Mouse (Mus musculus): ENCODE measurements at regions not wholly inside any gene's neighbourhood (a gene's known extent, or its start where the extent isn't known, plus 50 kb on each side); places are given as distances from the start of the nearest gene placed in this dataset.

DNA sequence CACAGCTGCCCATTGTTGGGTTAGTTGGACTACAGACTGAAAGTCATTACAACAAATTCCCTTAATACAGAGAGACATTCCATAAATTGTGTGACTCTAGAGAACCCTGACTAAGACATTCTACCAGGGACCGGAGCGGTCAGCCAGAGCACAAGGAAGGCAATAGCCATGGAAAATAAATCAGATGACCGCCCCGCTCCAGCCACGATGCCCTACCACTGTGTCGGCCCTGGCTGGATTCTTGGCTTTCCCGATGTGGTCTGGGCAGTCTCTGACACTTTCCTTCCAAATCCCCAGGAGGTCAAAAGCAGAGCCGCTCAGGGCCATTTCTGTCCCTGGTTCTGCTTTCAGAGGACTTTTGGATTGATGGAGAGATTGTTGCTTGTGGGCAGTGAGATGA, 57.8 kb downstream of the Lsm3 start:
- Histone ChIP-seq H3K27me3 (ENCODE audit: control insufficient read depth, insufficient read depth, low read length) (no peaks in the 10 kb centered on the region), H3K4me2 (replicated peaks; ENCODE audit: low read depth, low read length) (no peak overlapping the region), H3K9me3 (ENCODE audit: control insufficient read depth, low read length) (no peaks in the 10 kb centered on the region), H3K36me3 (ENCODE audit: control insufficient read depth, insufficient read depth, low read length) (no peaks in the 10 kb centered on the region), H3K27ac (ENCODE audit: low read depth, low read length) (no peak overlapping the region), H3K4me1 (replicated peaks; ENCODE audit: control insufficient read depth, insufficient read depth, low read length) (no peaks in the 10 kb centered on the region), H3K9ac (ENCODE audit: low read depth, low read length) (no peak overlapping the region), H3K4me3 (ENCODE audit: low read depth, low read length) (no peak overlapping the region)
- 86% methylated on average over 8 of the region's 8 CpGs for WGBS
- ATAC-seq (ENCODE audit: low FRiP score) (no peak), DNase-seq (ENCODE audit: low spot score) (no peak)

DNA sequence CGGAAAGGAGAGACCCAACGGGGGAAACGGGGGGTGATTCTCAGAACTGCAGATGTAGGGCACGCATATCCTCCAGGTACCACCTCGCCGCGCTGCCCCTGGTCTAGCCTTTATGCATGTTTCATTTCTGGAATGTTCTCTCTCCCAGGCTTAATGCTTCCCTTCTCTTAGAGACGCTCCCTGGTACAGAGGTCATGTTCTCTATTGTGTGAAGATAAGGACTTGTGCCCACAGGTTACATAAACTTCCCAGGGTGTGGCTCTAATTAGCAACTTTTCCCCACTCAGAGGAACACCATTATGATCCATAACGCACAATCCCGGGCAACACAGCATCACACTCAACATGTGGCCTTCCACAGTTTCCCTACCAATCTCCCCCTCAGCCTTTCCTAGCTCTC, 58.7 kb downstream of the Lsm3 start:
- WGBS = 94% methylated on average over 10 of the region's 10 CpGs
- Histone ChIP-seq H3K4me2 (replicated peaks; ENCODE audit: low read depth, low read length) (no peak overlapping the region), H3K4me3 (ENCODE audit: low read depth, low read length) (no peak overlapping the region), H3K9me3 (ENCODE audit: control insufficient read depth, low read length) (no peaks in the 10 kb centered on the region), H3K27me3 (ENCODE audit: control insufficient read depth, insufficient read depth, low read length) (no peaks in the 10 kb centered on the region), H3K27ac (ENCODE audit: low read depth, low read length) (no peak overlapping the region), H3K9ac (ENCODE audit: low read depth, low read length) (no peak overlapping the region), H3K36me3 (ENCODE audit: control insufficient read depth, insufficient read depth, low read length) (no peaks in the 10 kb centered on the region), H3K4me1 (replicated peaks; ENCODE audit: control insufficient read depth, insufficient read depth, low read length) (no peaks in the 10 kb centered on the region)
- DNase-seq (ENCODE audit: low spot score) = no peak
- no peak for ATAC-seq (ENCODE audit: low FRiP score)

DNA sequence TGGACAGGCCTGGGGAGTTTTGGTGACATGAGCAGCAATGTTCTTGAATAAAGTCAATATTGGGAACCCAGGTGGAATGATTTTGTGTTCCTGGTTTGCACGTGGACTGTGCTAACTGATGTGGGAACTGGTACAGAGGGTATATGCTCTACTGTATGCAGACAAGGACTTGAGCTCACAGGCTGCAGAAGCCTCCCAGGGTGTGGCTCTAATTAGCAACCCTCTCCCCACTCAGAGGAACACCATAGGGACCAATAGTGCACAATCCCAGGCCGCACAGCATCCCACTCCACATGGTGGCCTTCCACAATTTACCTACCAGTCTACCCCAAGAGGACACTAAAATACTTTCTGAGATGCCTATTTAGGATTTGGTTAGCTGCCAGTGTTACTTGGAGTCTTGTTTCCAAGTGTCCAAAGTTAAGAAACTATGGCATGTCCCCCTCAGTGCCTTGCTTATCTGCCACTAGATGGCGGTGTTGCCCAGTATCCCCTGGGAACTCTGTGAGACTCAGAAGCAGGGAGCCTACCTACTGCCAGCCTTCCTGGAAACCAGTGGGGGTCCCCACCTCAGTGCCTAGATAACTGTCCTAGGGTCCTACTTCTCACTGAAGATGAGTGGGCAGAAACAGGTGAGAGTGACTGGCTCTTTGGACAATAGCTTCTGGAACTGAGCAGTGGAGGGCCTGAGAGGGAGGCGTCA, 60.1 kb downstream of the Lsm3 start:
- H3K4me2 ChIP-seq (replicated peaks; ENCODE audit: low read depth, low read length) = no peak overlapping the region
- H3K9me3 ChIP-seq (ENCODE audit: control insufficient read depth, low read length) = no peaks in the 10 kb centered on the region
- H3K27ac ChIP-seq (ENCODE audit: low read depth, low read length) = no peak overlapping the region
- H3K9ac ChIP-seq (ENCODE audit: low read depth, low read length) = no peak overlapping the region
- peak; percentile 83 for DNase-seq (ENCODE audit: low spot score)
- no peaks in the 10 kb centered on the region for H3K36me3 ChIP-seq (ENCODE audit: control insufficient read depth, insufficient read depth, low read length)
- H3K4me1 ChIP-seq (replicated peaks; ENCODE audit: control insufficient read depth, insufficient read depth, low read length) = no peaks in the 10 kb centered on the region
- no peak overlapping the region for H3K4me3 ChIP-seq (ENCODE audit: low read depth, low read length)
- no peaks in the 10 kb centered on the region for H3K27me3 ChIP-seq (ENCODE audit: control insufficient read depth, insufficient read depth, low read length)
- WGBS = 65% methylated on average over 4 of the region's 4 CpGs
- no peak; the same call in 1 of the 2 replicates for ATAC-seq (ENCODE audit: low FRiP score)

DNA sequence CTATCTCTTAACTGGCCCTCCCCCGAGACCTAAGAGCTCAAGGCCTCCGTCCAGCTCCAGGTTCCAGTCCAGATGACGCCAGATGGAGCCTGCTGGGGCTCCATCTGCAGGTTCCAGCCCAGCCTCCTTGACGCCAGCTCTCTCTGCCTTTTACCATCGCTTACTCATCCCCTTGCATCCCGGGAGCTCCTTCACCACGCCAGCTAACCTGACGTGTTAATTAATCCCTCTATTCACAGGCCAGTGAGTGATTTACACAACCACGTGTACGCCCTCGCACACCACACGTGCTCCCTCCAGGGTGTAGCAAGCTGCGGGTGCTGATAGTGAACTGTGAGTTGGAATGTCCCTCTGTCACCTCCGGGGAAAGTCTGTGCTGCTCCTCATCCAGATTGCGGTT, 61.2 kb downstream of the Lsm3 start:
- Histone ChIP-seq H3K9me3 (ENCODE audit: control insufficient read depth, low read length) (no peaks in the 10 kb centered on the region), H3K27ac (ENCODE audit: low read depth, low read length) (no peak overlapping the region), H3K4me2 (replicated peaks; ENCODE audit: low read depth, low read length) (no peak overlapping the region), H3K4me1 (replicated peaks; ENCODE audit: control insufficient read depth, insufficient read depth, low read length) (no peaks in the 10 kb centered on the region), H3K36me3 (ENCODE audit: control insufficient read depth, insufficient read depth, low read length) (no peaks in the 10 kb centered on the region), H3K27me3 (ENCODE audit: control insufficient read depth, insufficient read depth, low read length) (no peaks in the 10 kb centered on the region), H3K4me3 (ENCODE audit: low read depth, low read length) (no peak overlapping the region), H3K9ac (ENCODE audit: low read depth, low read length) (no peak overlapping the region)
- no peak for DNase-seq (ENCODE audit: low spot score)
- no peak for ATAC-seq (ENCODE audit: low FRiP score)
- WGBS = 54% methylated on average over 15 of the region's 15 CpGs

DNA sequence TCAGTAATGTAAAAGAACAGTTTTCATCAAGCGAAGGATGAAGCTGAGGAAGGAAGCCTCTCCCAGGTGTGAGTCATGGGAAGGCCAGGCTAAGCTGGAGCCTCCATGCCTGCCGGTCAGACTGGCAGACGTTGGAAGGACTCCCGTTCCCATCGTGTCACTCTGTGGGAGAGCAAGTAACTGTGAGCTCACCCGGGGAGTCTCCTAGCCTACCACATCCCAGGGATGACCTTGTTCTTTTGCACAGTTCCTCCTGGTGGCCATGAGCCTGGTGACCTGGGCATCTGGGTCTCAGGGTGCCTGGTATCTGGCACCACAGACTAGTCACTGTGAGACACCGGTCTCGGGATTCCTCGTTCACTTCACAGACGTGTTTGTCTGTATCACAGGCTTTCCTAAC, 63.9 kb downstream of the Lsm3 start:
- H3K4me1 ChIP-seq (replicated peaks; ENCODE audit: control insufficient read depth, insufficient read depth, low read length) = no peaks in the 10 kb centered on the region
- H3K4me2 ChIP-seq (replicated peaks; ENCODE audit: low read depth, low read length) = no peak overlapping the region
- H3K9ac ChIP-seq (ENCODE audit: low read depth, low read length) = no peak overlapping the region
- H3K9me3 ChIP-seq (ENCODE audit: control insufficient read depth, low read length) = no peaks in the 10 kb centered on the region
- no peaks in the 10 kb centered on the region for H3K36me3 ChIP-seq (ENCODE audit: control insufficient read depth, insufficient read depth, low read length)
- WGBS = 84% methylated on average over 10 of the region's 10 CpGs
- no peak for DNase-seq (ENCODE audit: low spot score)
- ATAC-seq (ENCODE audit: low FRiP score) = no peak
- H3K27me3 ChIP-seq (ENCODE audit: control insufficient read depth, insufficient read depth, low read length) = no peaks in the 10 kb centered on the region
- no peak overlapping the region for H3K4me3 ChIP-seq (ENCODE audit: low read depth, low read length)
- no peak overlapping the region for H3K27ac ChIP-seq (ENCODE audit: low read depth, low read length)

DNA sequence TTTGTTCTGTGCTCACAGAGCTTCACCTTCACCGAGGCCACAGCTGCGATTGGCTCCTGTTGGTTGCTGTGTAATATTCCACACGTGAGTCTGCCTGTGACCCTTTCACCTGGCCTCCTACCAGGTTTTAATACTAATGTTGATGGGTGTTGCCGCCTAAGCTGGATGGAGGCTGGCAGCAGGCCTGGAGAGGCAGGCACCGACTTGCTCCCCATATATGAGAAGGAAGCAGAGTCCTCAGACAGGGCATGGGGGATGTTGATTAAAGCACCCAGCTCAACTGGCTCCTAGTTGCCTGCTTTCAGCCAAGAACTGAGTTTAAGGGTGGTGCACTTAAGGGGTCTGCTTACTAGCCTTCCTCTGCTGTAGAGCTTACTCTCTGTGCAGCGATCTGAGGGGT, 64.9 kb downstream of the Lsm3 start:
- Histone ChIP-seq H3K4me1 (replicated peaks; ENCODE audit: control insufficient read depth, insufficient read depth, low read length) (no peaks in the 10 kb centered on the region), H3K27me3 (ENCODE audit: control insufficient read depth, insufficient read depth, low read length) (no peaks in the 10 kb centered on the region), H3K27ac (ENCODE audit: low read depth, low read length) (no peak overlapping the region), H3K36me3 (ENCODE audit: control insufficient read depth, insufficient read depth, low read length) (no peaks in the 10 kb centered on the region), H3K4me2 (replicated peaks; ENCODE audit: low read depth, low read length) (no peak overlapping the region), H3K4me3 (ENCODE audit: low read depth, low read length) (no peak overlapping the region), H3K9me3 (ENCODE audit: control insufficient read depth, low read length) (no peaks in the 10 kb centered on the region), H3K9ac (ENCODE audit: low read depth, low read length) (no peak overlapping the region)
- no peak for DNase-seq (ENCODE audit: low spot score)
- WGBS = 91% methylated on average over 6 of the region's 6 CpGs
- no peak for ATAC-seq (ENCODE audit: low FRiP score)

DNA sequence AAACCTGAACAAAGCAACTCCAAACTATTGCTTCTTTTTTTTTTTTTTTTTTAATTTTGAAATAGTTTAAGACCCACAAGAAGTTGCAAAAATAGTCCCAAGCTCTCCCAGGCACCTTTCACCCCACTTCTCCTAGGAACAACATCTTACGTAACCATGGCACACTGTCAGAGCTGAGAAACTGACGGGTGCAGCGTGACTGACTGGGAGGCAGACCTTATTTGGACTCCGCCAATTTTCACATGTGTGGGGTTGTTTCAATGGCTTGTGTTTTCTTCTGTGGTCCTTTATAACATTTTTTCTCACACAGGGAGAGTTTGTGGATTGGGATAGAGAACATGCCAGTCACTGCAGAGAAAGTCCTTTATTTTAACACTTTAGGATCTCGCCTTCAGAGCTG, 66.6 kb downstream of the Lsm3 start:
- Histone ChIP-seq H3K4me1 (replicated peaks; ENCODE audit: control insufficient read depth, insufficient read depth, low read length) (no peaks in the 10 kb centered on the region), H3K27me3 (ENCODE audit: control insufficient read depth, insufficient read depth, low read length) (no peaks in the 10 kb centered on the region), H3K9me3 (ENCODE audit: control insufficient read depth, low read length) (no peaks in the 10 kb centered on the region), H3K9ac (ENCODE audit: low read depth, low read length) (no peak overlapping the region), H3K4me2 (replicated peaks; ENCODE audit: low read depth, low read length) (no peak overlapping the region), H3K27ac (ENCODE audit: low read depth, low read length) (no peak overlapping the region), H3K36me3 (ENCODE audit: control insufficient read depth, insufficient read depth, low read length) (no peaks in the 10 kb centered on the region), H3K4me3 (ENCODE audit: low read depth, low read length) (no peak overlapping the region)
- WGBS = 86% methylated on average over 5 of the region's 5 CpGs
- no peak for DNase-seq (ENCODE audit: low spot score)
- no peak for ATAC-seq (ENCODE audit: low FRiP score)

DNA sequence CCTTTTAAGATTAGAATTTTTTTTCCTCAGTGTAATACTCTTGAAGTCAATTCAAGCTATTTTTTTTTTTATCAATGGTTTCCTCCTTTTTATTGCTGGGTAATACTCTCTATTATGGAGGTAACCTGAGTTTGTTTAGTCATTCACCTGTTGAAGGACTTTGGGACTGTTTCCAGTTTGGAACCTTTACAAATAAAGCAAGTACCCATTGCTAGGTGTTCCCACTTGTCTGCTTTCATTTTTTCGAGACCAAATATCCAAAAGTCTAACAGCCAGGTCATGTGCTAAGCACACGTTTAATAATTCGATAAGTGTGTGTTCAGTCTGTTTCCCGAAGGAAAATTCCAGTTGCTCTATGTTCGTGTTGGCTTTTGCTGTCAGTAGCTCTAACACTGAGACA, 67.6 kb downstream of the Lsm3 start:
- no peak overlapping the region for H3K9ac ChIP-seq (ENCODE audit: low read depth, low read length)
- WGBS = 91% methylated on average over 5 of the region's 5 CpGs
- ATAC-seq (ENCODE audit: low FRiP score) (no peak), DNase-seq (ENCODE audit: low spot score) (no peak)
- H3K4me1 ChIP-seq (replicated peaks; ENCODE audit: control insufficient read depth, insufficient read depth, low read length) = no peaks in the 10 kb centered on the region
- H3K4me2 ChIP-seq (replicated peaks; ENCODE audit: low read depth, low read length) = no peak overlapping the region
- no peaks in the 10 kb centered on the region for H3K9me3 ChIP-seq (ENCODE audit: control insufficient read depth, low read length)
- H3K36me3 ChIP-seq (ENCODE audit: control insufficient read depth, insufficient read depth, low read length) = no peaks in the 10 kb centered on the region
- H3K4me3 ChIP-seq (ENCODE audit: low read depth, low read length) = no peak overlapping the region
- H3K27me3 ChIP-seq (ENCODE audit: control insufficient read depth, insufficient read depth, low read length) = no peaks in the 10 kb centered on the region
- no peak overlapping the region for H3K27ac ChIP-seq (ENCODE audit: low read depth, low read length)

DNA sequence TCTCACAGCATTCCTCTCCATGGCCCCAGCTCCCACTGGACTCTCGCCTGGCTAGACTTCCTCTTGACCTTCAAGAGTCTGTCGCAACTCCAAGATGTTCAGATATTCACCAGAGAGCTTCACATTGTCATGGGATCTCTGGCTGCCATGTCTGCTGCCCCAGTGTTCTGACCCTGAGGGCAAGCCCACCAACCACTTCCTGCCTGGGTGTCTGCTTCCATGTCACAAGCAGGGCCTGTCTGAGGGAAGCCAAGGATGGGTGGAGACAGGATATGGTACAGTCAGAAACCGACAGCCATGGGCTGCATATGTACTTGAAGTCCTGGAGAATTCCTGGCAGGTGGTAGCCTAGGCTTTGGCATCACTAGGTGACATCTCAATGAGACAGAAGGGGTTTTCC, 69.8 kb downstream of the Lsm3 start:
- whole genome bisulfite sequencing = 84% methylated on average over 3 of the region's 3 CpGs
- no peak for ATAC-seq (ENCODE audit: low FRiP score)

More for the DNA sequence above, 69.8 kb downstream of the Lsm3 start:
- H3K36me3 ChIP-seq (ENCODE audit: control insufficient read depth, insufficient read depth, low read length) = no peaks in the 10 kb centered on the region
- no peaks in the 10 kb centered on the region for H3K4me1 ChIP-seq (replicated peaks; ENCODE audit: control insufficient read depth, insufficient read depth, low read length)
- no peak overlapping the region for H3K4me3 ChIP-seq (ENCODE audit: low read depth, low read length)
- H3K9me3 ChIP-seq (ENCODE audit: control insufficient read depth, low read length) = no peaks in the 10 kb centered on the region
- no peak overlapping the region for H3K9ac ChIP-seq (ENCODE audit: low read depth, low read length)
- H3K4me2 ChIP-seq (replicated peaks; ENCODE audit: low read depth, low read length) = no peak overlapping the region
- no peak overlapping the region for H3K27ac ChIP-seq (ENCODE audit: low read depth, low read length)
- no peaks in the 10 kb centered on the region for H3K27me3 ChIP-seq (ENCODE audit: control insufficient read depth, insufficient read depth, low read length)
- no peak for DNase-seq (ENCODE audit: low spot score)
